Mouse (Mus musculus) embryonic facial prominence, embryonic 15.5 days (tissue): ENCODE measurements around the gene Ddx6. TPM values are rescaled to one million over a fixed set of nuclear protein-coding genes. Genes with fewer than 3 reads are reported as not detected.
"Not testable (repeated sequence)": the region's sequence is repeated elsewhere in the genome, so short reads cannot be mapped to it uniquely, and the experiment has no call there.

ENCODE experiments used
- ATAC-seq: fragments of 200-750 bp; cut with Nextera tagmentation; 2 replicates; pipeline ENCODE4 v1.8.0; 2017; ENCODE audit warnings: low read depth, moderate TSS enrichment; ENCODE audit not compliant: insufficient number of reproducible peaks, low FRiP score, low TSS enrichment
- H3K27ac ChIP-seq: fragments of 300-500 bp; sonication (generic); replicated peaks from 2 replicates; pipeline ENCODE4 v1.5.1; 2015; ENCODE audit warnings: mild to moderate bottlenecking, inconsistent platforms
- H3K27me3 ChIP-seq: fragments of 300-500 bp; sonication (generic); 2 replicates; pipeline ENCODE4 v1.6.1; 2015; ENCODE audit warnings: inconsistent platforms
- H3K36me3 ChIP-seq: fragments of 300-500 bp; sonication (generic); 2 replicates; pipeline ENCODE4 v1.6.1; 2015; ENCODE audit warnings: mild to moderate bottlenecking, inconsistent platforms
- H3K4me1 ChIP-seq: fragments of 300-500 bp; sonication (generic); 2 replicates; pipeline ENCODE4 v1.6.1; 2015; ENCODE audit warnings: inconsistent platforms
- H3K4me2 ChIP-seq: fragments of 300-500 bp; sonication (generic); replicated peaks from 2 replicates; pipeline ENCODE4 v1.6.1; 2015; ENCODE audit warnings: mild to moderate bottlenecking, inconsistent platforms
- H3K4me3 ChIP-seq: fragments of 300-500 bp; sonication (generic); replicated peaks from 2 replicates; pipeline ENCODE4 v1.5.1; 2015; ENCODE audit warnings: mild to moderate bottlenecking, inconsistent platforms
- H3K9ac ChIP-seq: fragments of 300-500 bp; sonication (generic); 2 replicates; pipeline ENCODE4 v1.6.1; 2015; ENCODE audit warnings: inconsistent platforms
- H3K9me3 ChIP-seq: fragments of 300-500 bp; sonication (generic); replicated peaks from 2 replicates; pipeline ENCODE4 v1.6.1; 2016; ENCODE audit warnings: inconsistent platforms
- WGBS: fragments of 180-500 bp; shearing (Covaris S2); methylation state at CpG from one replicate; pipeline ENCODE4 v1.1.7; 2015; 5-methylcytosine and 5-hydroxymethylcytosine counted together
- polyA plus RNA-seq: library from polyadenylated mRNA; unstranded; fragments of >200 nt; fragmentation: Nextera tagmentation; extraction: Ambion mirVana; gene quantifications from 2 replicates; pipeline ENCODE4 v1.2.1, GENCODE M21; 2015

Gene Ddx6
- polyA plus RNA-seq: 15.3 and 19.7 TPM in 2 replicates

DNA sequence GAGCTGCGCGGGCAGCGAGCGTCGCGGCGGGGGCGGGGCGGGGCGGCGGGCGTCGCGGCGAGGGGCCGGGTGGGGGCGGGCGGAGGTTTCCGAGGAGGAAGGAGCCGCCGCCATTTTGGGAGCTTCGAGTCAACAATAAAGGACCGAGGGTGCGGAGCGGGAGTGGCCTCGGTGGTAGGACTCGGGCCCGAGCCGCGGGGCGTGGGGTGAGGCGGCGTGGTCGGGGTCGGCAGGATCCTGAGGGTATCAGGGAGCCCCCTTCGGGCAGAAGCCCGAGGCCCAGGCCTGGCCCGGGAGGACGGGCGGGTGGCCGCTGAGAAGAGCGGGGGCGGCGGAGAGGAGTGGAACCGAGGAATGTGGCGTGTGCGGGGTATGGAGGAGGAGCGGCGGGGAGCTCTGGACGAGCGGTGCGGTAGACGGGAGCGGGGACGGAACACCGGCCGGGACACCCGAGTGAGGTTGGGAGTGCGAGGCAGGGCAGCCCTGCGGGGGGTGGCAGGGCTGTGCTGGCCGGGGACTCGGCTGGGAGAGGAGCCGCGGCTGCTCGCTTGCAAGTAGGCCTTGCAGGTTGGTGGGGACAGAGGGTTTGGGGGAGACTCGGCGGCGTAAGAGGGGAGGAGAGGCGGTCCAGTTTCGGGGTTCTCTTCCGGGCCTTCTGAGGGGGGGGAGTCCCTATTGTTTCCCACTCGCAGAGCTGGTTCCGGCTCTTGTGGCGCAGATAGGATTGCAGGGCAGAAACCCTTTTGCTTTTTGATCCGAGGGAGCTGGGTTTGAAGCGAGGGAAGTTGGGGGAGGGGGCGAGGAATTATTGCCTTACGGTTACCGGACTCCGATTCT, at the start of gene Ddx6:
Gene Ddx6 (plus strand): TSS at position 114 of the 837 bp plus-strand sequence.
- ATAC-seq: peak; percentile 64
- H3K36me3 ChIP-seq: peaks cover 24% of the 10 kb centered on the region
- H3K27ac ChIP-seq: peak within 1 kb of the TSS; percentile 99
- WGBS: under 1% methylated on average over 61 of the region's 80 CpGs
- peak within 1 kb of the TSS; percentile 100 for H3K9ac ChIP-seq
- peaks cover 22% of the 10 kb centered on the region for H3K4me1 ChIP-seq
- H3K4me3 ChIP-seq: peak within 1 kb of the TSS; percentile 99
- H3K9me3 ChIP-seq: no peaks in the 10 kb centered on the region
- H3K27me3 ChIP-seq: no peaks in the 10 kb centered on the region
- H3K4me2 ChIP-seq: peak within 1 kb of the TSS; percentile 77

DNA sequence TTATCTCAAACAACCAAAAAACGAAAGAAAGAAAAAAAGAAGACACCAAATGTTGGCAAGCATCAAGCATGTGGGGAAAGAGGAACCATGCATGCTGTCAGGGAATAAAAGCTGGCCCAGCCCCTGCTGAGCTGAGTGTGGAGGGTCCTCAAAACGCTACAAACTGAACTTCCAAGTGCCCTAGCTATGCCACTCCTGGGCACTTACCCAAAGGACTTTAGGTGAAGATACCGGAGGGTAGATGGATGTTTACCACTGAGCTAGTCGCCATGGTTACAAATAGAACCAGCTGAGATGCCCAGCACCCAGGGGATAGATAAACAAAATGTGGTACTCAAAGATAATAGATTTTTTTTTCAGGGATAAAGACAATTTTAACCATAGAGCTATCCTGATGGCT, 43.1 kb upstream of the Ddx6 start, which contains the start of gene Cxcr5:
Gene Cxcr5 (minus strand): TSS at position 281 of the 400 bp plus-strand sequence.
- H3K27me3 ChIP-seq: no peaks in the 10 kb centered on the region
- no peaks in the 10 kb centered on the region for H3K9me3 ChIP-seq
- no peak within 1 kb of the TSS for H3K27ac ChIP-seq
- H3K36me3 ChIP-seq: no peaks in the 10 kb centered on the region
- no peak for ATAC-seq
- H3K9ac ChIP-seq: no peak within 1 kb of the TSS
- no peaks in the 10 kb centered on the region for H3K4me1 ChIP-seq
- H3K4me2 ChIP-seq: no peak within 1 kb of the TSS
- WGBS: 64% methylated on average over 4 of the region's 4 CpGs
- no peak within 1 kb of the TSS for H3K4me3 ChIP-seq

DNA sequence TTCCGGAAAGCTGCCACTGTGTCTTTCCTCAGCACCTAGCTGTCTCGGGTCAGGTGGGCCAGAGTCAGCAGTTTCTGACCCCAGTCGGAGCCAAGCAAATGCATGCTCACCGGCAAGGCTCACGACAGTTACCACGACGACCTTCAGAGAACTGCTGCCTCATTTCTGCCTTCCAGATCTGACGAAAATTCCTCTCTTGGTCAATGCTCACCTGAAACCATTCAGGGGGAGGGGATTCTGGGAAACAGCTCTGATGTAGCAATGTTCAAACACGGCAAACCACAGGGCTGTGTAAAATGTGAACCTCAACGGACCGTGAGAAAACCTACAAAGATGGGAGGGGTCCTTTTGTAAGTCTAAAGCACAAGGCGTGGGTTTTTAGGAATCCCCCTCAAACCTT, 41.8 kb upstream of the Ddx6 start:
- no peak for ATAC-seq
- no peaks in the 10 kb centered on the region for H3K9me3 ChIP-seq
- no peak overlapping the region for H3K9ac ChIP-seq
- H3K27ac ChIP-seq: no peak overlapping the region
- no peak overlapping the region for H3K4me2 ChIP-seq
- WGBS: 47% methylated on average over 12 of the region's 12 CpGs
- no peaks in the 10 kb centered on the region for H3K27me3 ChIP-seq
- H3K36me3 ChIP-seq: no peaks in the 10 kb centered on the region
- no peaks in the 10 kb centered on the region for H3K4me1 ChIP-seq
- no peak overlapping the region for H3K4me3 ChIP-seq

DNA sequence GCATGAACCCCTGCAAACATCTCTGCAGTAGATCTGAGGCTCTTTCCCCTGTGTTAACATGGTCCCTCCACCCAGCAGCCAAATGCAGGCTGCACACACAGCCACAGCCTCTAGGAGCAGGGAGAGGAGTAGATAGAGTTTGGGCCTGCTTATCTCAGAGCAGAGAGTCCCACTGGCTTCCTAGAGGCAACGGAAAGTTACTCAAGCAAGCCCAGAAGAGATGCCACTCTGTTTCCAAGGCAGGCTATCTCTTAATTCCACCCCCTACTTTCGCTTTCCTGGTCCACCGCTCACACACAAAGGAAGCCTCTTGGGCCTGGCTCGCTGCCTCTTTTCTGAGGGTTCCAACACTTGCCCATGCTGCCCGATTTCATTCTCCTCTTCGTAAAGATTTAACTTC, 39.3 kb upstream of the Ddx6 start:
- no peaks in the 10 kb centered on the region for H3K27me3 ChIP-seq
- no peak overlapping the region for H3K27ac ChIP-seq
- no peak overlapping the region for H3K9ac ChIP-seq
- no peaks in the 10 kb centered on the region for H3K36me3 ChIP-seq
- H3K4me1 ChIP-seq: no peaks in the 10 kb centered on the region
- H3K4me3 ChIP-seq: no peak overlapping the region
- whole genome bisulfite sequencing: 55% methylated on average over 6 of the region's 6 CpGs
- H3K9me3 ChIP-seq: no peaks in the 10 kb centered on the region
- no peak overlapping the region for H3K4me2 ChIP-seq
- no peak for ATAC-seq

- H3K9ac ChIP-seq: no peak overlapping the region
- H3K4me3 ChIP-seq: no peak overlapping the region
- no peak for ATAC-seq
- no peak overlapping the region for H3K27ac ChIP-seq
- no peaks in the 10 kb centered on the region for H3K27me3 ChIP-seq
- no peaks in the 10 kb centered on the region for H3K4me1 ChIP-seq
- no peaks in the 10 kb centered on the region for H3K9me3 ChIP-seq
- 68% methylated on average over 9 of the region's 9 CpGs for WGBS
- no peaks in the 10 kb centered on the region for H3K36me3 ChIP-seq
- H3K4me2 ChIP-seq: no peak overlapping the region
Observed at GRCm38 (mm10) chr9:44567338-44568082, 37.2 kb upstream of the Ddx6 start.

GRCm38 (mm10) chr9:44568083-44568455, 36.6 kb upstream of the Ddx6 start:
- 51% methylated on average over 7 of the region's 7 CpGs for WGBS
- H3K27ac ChIP-seq: no peak overlapping the region
- no peaks in the 10 kb centered on the region for H3K9me3 ChIP-seq
- H3K9ac ChIP-seq: no peak overlapping the region
- H3K4me2 ChIP-seq: no peak overlapping the region
- no peak for ATAC-seq
- no peak overlapping the region for H3K4me3 ChIP-seq
- no peaks in the 10 kb centered on the region for H3K36me3 ChIP-seq
- H3K27me3 ChIP-seq: no peaks in the 10 kb centered on the region
- H3K4me1 ChIP-seq: no peaks in the 10 kb centered on the region

- no peak overlapping the region for H3K27ac ChIP-seq
- no peaks in the 10 kb centered on the region for H3K4me1 ChIP-seq
- no peaks in the 10 kb centered on the region for H3K27me3 ChIP-seq
- H3K36me3 ChIP-seq: no peaks in the 10 kb centered on the region
- no peaks in the 10 kb centered on the region for H3K9me3 ChIP-seq
- H3K9ac ChIP-seq: no peak overlapping the region
- H3K4me3 ChIP-seq: no peak overlapping the region
- WGBS: 76% methylated on average over 12 of the region's 12 CpGs
- no peak for ATAC-seq
- no peak overlapping the region for H3K4me2 ChIP-seq
Observed at GRCm38 (mm10) chr9:44570939-44571382, 33.7 kb upstream of the Ddx6 start.

DNA sequence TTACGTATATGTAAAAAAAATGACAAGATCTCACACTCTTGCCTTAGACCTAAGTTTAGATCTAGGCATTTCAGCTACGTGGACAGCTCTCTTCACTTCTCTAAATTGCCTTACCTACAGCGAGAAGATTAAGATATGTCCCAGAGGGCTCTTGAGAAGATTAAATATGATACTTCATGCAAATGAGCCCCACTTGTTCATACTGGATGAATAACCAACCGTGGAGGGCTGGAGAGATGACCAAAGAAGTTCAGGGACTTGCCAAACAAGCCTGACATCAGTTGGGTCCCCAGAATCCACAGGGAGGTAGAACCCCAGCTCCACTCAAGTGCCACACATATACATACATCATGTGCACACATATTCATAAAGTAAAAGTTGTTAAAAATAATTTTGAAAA, 31.4 kb upstream of the Ddx6 start:
- no peaks in the 10 kb centered on the region for H3K4me1 ChIP-seq
- no peaks in the 10 kb centered on the region for H3K9me3 ChIP-seq
- 50% methylated on average over 4 of the region's 4 CpGs for WGBS
- no peak overlapping the region for H3K27ac ChIP-seq
- no peak overlapping the region for H3K9ac ChIP-seq
- no peaks in the 10 kb centered on the region for H3K27me3 ChIP-seq
- no peaks in the 10 kb centered on the region for H3K36me3 ChIP-seq
- no peak for ATAC-seq
- H3K4me2 ChIP-seq: no peak overlapping the region
- H3K4me3 ChIP-seq: no peak overlapping the region

GRCm38 (mm10) chr9:44575095-44575494, 29.6 kb upstream of the Ddx6 start:
- no peaks in the 10 kb centered on the region for H3K36me3 ChIP-seq
- WGBS: 88% methylated on average over 2 of the region's 2 CpGs
- no peaks in the 10 kb centered on the region for H3K27me3 ChIP-seq
- H3K4me1 ChIP-seq: no peaks in the 10 kb centered on the region
- no peaks in the 10 kb centered on the region for H3K9me3 ChIP-seq
- no peak overlapping the region for H3K27ac ChIP-seq
- no peak overlapping the region for H3K4me3 ChIP-seq
- no peak for ATAC-seq
- no peak overlapping the region for H3K9ac ChIP-seq
- no peak overlapping the region for H3K4me2 ChIP-seq

- not testable (repeated sequence) for H3K4me3 ChIP-seq, H3K4me1 ChIP-seq
- WGBS: 82% methylated on average over 7 of the region's 7 CpGs
Observed at GRCm38 (mm10) chr9:44576046-44576445, 28.6 kb upstream of the Ddx6 start.

GRCm38 (mm10) chr9:44579392-44579791, 25.3 kb upstream of the Ddx6 start:
- ATAC-seq: no peak

More at GRCm38 (mm10) chr9:44576046-44576445, 28.6 kb upstream of the Ddx6 start:
- H3K36me3 ChIP-seq, H3K27ac ChIP-seq, H3K27me3 ChIP-seq, ATAC-seq, H3K9ac ChIP-seq, H3K4me2 ChIP-seq, H3K9me3 ChIP-seq: not testable (repeated sequence)

More at GRCm38 (mm10) chr9:44579392-44579791, 25.3 kb upstream of the Ddx6 start:
- H3K4me3 ChIP-seq: no peak overlapping the region
- peaks cover 5% of the 10 kb centered on the region; the same call in 1 of the 2 replicates for H3K9me3 ChIP-seq
- no peak overlapping the region for H3K27ac ChIP-seq
- no peaks in the 10 kb centered on the region for H3K4me1 ChIP-seq
- no peak overlapping the region for H3K9ac ChIP-seq
- H3K27me3 ChIP-seq: no peaks in the 10 kb centered on the region
- no peak overlapping the region for H3K4me2 ChIP-seq
- no peaks in the 10 kb centered on the region for H3K36me3 ChIP-seq
- WGBS: 34% methylated on average over 6 of the region's 6 CpGs
